Mouse (Mus musculus) Muller cell, postnatal 12 days (primary cell): ENCODE measurements around the gene Ctr9.

ENCODE experiments used
- DNase-seq: peaks from one replicate; pipeline ENCODE4 v3.0.0-alpha.2; 2015; ENCODE audit errors: inconsistent ontology term

Gene Ctr9

DNA sequence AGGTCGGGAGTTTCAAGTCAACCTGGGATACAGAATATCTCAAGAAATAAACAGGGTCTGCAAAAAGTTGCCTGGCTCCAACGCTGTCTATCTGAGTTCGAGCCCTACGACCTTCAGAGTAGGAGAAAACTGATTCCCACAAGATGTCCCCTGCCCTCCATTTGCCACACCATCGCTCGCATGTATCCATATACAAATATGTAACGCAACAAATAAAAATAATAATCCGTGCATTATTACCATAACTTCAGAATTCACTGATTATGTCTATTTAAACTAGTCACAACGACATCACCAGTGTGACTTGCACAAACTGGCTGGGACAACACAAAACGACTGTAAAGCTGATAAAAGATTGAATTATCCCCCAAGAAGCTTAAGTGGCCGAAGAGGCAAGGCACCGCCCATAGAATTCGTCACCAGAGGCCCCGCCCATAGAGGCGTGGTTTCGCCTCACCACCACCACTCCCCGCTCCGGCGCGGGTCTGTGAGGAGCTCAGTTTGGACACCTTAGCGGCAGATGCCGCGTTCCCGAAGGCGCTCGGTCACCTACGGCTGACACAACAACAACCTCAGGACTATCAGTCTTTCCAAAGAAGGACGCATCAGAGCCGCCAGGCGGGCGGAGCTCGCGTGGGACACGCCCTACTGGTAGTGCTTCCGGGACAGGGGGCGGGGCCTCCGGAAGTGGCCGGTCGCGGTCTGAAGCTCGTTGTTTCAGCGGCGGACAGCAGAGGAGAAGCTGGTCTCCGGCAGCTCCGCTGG, at the start of gene Ctr9:
TSS of gene Ctr9 (plus strand) at position 671 of the 765 bp plus-strand sequence.
- peak; percentile 95 for DNase-seq

DNA sequence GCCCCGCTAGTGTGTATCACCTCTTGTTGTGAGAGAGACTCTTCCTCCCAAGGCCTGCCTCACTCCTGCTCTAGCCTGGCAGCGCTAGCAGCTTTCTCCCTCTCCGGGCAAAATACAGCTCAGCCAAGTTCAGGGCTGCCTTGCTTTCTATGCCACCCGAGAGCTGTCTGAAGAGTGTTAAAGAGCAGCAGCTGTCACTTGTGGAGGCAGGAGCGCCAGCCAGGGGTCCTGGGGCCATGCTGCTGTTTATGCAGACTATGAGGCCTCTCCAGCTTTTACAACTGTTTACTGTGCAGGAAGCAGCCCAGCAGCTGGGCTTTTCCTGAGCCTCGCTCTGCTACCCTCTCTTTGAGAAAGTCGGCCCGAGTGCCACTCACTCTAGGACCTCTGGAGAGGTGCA, 47.7 kb upstream of the Ctr9 start:
- DNase-seq, result no peak

DNA sequence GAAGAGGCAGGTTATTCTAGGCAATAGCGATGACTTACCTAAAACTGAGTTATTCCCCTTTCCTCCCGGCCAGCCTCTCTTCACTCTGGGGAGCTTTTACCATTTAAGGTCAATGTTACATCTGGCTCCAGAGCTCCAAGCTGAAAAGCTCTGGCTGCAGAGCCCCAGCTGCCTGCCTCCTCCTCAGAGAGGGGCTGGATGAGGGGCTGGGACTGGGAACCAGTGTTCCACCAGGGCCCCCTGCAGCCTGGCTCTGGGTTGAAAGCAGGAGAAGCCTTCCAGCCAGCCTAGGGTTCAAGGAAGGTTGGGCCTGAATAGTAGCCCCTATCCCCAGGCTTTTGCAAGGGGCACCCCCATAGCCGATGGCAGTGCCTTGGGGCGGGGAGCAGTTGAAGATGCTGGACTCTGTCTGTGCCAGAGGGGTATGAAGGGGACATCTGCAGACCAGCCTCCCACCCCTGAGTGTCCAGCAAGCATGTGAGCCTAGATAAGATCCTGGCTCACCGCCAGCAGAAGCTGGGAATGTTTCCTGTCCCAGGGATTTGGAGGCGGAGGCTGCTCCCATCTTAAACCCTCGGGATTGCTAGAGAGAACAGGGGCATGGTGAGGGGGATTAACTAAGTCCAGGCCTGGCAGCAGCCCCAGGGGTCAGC, 46.6 kb upstream of the Ctr9 start, which contains the start of gene Mrvi1:
TSS of gene Mrvi1 (minus strand) at position 409 of the 653 bp plus-strand sequence.
- DNase-seq, result no peak

- DNase-seq, result peak; percentile 37
Measured at GRCm38 (mm10) chr7:110982764-110983163, 46.0 kb upstream of the Ctr9 start.

GRCm38 (mm10) chr7:110983621-110984020, 45.1 kb upstream of the Ctr9 start:
- no peak for DNase-seq

DNA sequence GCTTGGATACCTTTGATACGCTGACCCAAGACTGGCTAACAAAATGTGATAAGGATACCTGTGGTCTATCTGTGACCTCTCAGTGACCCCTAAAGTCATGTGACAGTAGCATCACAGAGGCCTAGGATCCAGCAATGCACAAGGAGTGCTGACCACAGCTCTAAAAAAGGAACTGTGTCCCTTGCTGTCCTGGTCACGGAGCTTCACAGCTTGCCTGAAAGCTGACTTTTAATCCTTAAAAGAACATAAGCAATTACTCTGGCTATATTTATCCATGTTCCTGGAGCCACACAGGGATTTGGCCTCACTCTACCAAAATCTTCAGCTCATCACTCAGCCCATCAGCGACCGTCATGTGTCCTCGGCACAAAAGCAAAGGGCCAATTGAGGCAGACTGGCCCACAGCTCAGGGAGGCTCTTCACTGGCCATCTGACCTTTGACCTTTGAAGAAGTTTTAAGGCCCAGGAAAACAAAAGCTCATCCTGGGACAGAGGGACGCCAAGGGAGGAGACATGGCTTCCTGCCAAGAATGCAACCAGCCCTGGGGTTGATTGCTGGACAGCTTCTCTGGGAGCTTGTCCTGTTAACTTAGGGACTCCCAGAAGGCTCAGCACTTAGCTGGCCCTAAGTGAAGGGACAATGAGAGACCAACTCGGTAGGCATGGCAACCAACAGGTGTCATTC, 43.0 kb upstream of the Ctr9 start:
- no peak for DNase-seq

DNA sequence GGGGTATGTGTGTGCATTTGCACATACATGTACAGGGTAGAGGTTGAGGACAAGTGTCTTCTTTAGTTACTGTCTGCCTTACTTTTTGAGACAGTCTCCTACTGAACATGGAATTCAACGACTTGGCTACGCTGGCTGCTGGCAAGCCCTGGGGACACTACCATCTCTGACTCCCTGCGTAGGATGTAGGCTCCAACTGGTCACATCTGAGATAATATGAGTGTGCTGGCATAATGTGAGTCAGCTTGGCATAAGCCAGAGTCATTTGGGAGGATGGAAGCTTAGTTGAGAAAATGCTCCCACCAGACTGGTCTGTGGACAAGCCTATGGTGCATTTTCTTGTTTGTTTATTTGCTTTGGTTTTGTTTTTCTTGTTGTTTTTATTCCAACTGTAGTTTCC, 40.7 kb upstream of the Ctr9 start:
- DNase-seq, result no peak

DNA sequence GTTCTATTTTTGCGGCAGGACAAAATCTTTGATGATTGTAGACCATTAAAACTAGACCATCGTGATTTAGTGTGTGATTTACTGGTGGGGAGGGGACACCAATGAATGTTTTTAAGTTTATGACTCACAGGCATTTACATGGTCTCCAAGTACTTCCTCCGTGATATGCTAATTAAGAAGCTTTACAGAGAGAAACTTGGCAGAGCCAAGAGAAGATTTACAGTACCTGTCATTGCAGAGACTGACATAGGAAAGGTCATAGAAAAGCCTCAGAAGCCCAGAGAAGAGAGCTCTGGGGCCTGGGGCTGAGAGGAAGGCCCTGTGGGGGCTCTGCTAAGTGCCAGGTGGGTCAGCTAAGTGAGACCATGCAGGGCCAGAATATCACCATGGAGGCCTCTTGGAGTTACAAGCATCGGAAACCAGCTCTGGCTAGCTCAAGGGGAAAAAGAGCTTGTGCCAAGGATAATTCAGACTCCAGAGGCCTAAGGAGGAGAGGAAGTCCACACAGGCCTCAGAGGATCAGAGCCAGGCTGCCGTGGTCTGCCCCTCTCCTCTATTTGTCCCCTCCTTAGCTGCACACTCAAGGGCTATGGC, 39.4 kb upstream of the Ctr9 start:
- no peak for DNase-seq

DNA sequence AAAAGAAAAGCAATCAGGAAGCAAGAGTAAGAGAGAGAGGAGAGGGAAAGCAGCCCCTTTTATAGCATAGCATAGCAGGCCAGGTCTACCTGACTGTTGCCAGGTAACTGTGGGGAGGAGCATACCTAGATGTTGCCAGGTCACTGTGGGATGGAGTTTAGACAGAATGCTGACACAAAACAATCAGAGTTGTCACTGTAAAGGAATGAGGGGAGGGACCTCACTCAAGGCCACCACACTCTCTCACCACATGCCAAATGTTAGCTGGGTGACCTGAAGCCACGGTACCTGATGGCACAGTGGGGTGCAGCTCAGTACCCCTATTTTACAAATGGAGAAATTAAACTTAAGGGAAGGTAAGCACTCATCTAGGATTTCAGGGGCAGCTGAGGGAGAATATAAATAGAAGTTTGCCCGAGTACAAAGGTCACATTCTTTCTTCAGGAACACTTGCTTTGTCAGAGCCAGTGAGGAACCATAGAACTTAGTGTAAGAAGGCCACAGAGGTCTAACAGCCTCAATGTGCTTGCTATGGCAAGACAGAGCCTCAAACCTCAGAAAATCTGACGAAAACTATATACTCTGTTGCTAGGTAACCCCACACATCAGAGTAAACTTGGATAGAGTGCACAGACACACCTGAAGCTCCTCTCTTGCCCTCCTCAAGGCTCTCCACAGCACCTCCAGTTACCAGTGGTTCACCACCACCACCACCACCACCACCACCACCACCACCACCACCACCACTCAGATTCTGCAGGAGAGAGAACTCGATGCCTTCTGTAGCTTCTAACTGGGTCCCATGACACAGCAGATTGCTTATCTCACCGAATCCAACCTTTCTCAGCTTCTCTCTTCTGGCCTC, 38.2 kb upstream of the Ctr9 start:
- DNase-seq, result no peak

DNA sequence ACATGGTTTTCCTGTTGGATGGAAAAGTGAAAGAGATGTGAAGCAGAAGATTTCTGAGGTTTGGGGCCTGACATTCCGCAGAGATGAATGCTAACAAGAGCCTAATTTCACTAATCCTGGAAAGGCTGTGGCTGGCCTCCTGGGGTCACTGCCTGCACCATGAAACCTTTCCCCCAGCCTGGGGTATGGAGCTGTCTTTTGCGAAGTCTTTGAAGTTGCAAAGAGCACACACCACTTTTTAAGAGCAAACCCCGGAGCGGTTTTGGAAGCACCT, 37.6 kb upstream of the Ctr9 start:
- DNase-seq, result peak; percentile 75

DNA sequence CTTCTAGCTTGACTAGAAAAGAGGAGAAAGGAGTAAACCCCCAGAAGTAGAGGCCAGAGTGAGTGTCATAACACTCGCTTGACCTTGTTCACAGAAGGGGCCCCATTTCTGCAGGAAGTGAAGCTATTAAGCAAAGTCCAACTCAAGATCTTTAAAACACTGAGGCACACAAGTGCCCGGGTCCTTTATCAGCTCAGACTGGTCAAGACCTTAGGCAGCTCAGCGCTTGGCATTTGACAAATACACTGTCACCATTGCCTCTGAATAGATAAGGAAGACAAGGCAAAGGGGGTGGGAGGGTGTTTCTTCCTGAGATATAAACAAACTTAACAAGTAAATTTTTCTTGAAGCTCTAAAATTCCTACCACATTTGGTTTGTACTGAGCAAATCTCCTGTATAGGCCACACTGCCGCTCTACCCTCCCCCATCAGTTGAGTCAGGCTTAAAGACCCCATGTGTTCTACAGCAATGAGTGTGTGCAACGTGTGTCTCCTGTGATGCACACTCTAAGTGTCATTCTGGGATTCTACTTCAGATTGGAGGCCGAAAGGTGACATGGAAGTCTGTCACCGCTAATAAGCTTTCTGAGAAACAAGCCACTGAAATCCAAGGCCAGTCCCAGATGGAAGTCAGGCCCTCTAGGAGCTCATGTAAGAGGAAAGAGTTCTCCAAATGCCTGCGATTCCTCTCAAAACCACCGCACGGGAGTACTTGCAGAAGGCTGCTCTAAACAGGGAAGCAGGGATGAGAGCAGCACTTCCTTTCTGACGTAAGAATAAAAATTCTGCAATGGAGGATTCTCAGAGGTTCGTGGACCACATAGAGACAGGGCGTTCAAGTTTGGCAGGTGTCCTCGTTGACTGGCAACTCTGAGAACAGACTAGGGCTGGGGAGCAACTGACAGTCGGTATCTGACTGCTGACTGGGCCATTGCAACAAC, 29.6 kb upstream of the Ctr9 start:
- DNase-seq, result no peak

GRCm38 (mm10) chr7:111004136-111004840, 24.5 kb upstream of the Ctr9 start:
- DNase-seq, result no peak

GRCm38 (mm10) chr7:111014039-111014605, 14.6 kb upstream of the Ctr9 start:
- no peak for DNase-seq

- peak; percentile 65 for DNase-seq
Measured at GRCm38 (mm10) chr7:111014893-111015292, 13.9 kb upstream of the Ctr9 start.

GRCm38 (mm10) chr7:111015731-111016130, 13.0 kb upstream of the Ctr9 start:
- no peak for DNase-seq

DNA sequence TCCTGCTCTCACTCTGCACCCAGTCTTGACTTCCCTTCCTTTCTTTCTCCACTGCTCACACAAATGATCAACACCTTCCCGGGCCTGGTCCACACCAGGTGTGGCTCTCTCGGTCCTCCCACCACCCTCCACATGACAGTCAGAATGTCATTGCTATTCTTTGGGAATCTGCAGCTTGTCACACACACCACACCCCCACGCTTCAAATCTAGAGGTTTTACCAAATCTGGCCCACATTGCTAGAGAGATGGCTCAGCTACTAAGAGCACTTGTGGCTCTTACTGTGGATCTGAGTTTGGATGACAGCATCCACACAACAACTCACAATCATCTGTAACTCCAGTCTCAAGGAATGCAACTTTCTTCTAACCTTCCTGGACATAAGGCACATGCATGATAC, 11.8 kb upstream of the Ctr9 start:
- DNase-seq, result no peak

GRCm38 (mm10) chr7:111020814-111021213, 7.9 kb upstream of the Ctr9 start:
- DNase-seq, result peak; percentile 31

- DNase-seq, result peak; percentile 86
Measured at GRCm38 (mm10) chr7:111024068-111024594, 4.6 kb upstream of the Ctr9 start.

DNA sequence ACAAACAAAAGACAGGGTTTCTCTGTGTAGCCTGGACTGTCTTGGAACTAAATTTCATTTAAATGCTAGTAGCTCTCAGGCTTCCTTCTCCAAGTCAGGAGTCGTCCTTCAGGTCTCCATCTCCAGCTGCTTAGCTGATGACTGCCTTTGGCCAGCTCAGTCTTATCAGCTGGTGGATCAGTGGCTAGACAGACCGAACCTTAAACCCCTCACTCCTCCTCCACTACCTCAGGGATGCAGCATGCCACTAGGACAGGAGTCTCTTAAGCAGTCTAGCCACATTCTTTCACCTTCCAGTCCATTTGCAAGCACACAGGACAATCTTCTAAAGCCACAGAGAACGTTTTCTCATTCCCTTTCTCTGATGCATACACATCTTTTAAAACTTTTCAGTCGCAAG, 3.8 kb upstream of the Ctr9 start:
- no peak for DNase-seq
